Mouse (Mus musculus) gastrocnemius, postnatal 36 days (tissue): ENCODE data around the gene Pmvk. TPM values are rescaled to one million over a fixed set of nuclear protein-coding genes. Genes with fewer than 3 reads are reported as not detected.

Experiments used
- DNase-seq, 2 experiments: peaks; one replicate each; pipeline ENCODE4 v3.0.0; 2022
- intact Hi-C: fragments of 180-260 bp; cut with DNase I; formaldehyde crosslinking; loops from one replicate; pipeline ENCODE4 v1.15.1; 2025
- total RNA-seq, 2 experiments: library from RNA; stranded (reverse); gene quantifications; 2 replicates each; pipeline ENCODE4 v1.2.3; 2021

The Pmvk gene
- total RNA-seq, 2 experiments from 2014 or later = 6.3 to 6.6 TPM

- intact Hi-C loops = loop anchor here (5.0 kb wide), 1 partner anchor 146 kb away; the partner anchor contains the start of gene Efna3
- no peak for DNase-seq
Observed at GRCm38 (mm10) chr3:89468268-89468667, 13.9 kb downstream of the Pmvk start.

DNA sequence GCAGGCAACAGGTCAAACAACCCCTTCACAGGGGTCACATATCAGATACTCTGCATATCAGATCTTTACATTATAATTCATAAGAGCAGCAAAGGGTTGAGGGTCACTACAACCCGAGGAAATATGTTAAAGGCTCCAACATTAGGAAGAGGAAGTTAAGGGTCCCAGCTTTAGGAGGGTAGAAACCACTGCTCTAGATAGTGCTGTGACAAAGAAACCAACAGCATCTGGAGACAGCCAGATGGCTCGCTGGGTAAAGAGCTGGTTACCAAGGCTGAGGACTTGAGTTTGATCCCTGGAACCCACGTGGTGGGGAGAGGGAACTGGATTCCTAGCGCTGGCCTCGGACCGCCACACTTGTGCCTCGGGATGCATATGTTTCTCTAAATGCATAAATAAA lies 17.9 kb downstream of the Pmvk start:
- DNase-seq = no peak
- intact Hi-C loops = no loop called here

DNA sequence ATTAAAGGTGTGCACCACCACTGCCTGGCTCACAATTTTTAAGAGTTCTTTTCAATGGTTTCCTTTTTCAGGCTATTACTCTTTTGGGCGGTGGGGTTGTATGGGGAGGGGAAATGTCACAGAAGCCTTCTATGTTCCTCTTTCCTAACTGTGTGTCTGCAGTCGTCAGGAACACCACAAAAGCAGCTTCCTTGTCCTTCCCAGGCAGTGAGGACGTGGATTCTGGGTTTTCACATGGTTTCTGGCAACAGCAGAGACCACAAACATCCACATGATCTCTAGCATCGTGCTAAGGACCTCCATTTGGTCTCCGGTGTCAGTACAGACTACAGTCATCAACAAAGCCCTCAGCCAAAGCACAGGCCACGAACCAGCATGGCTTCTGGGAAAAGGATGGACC lies 19.5 kb downstream of the Pmvk start:
- DNase-seq = no peak
- intact Hi-C loops = no loop called here

DNA sequence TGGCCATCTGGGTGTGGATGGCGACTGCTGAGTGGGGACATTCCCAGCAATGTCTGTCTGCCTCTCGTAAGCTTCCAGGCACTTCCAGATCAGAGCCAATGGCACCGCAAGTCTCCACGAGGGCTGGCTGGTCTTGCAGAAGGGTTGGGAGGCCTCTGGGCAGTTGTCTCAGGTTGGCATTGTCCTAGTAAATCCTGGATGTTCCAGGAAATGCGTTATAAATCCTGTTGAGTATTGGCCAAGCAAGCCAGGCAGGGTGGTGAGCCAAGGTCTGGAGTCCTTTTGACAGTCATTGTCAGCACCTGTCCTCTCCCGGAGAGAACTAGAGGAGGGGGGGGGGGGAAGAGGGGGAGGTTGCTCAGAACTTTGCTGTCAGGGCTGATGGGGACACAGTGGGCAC lies 24.7 kb downstream of the Pmvk start:
- DNase-seq = no peak
- intact Hi-C loops = no loop called here

DNA sequence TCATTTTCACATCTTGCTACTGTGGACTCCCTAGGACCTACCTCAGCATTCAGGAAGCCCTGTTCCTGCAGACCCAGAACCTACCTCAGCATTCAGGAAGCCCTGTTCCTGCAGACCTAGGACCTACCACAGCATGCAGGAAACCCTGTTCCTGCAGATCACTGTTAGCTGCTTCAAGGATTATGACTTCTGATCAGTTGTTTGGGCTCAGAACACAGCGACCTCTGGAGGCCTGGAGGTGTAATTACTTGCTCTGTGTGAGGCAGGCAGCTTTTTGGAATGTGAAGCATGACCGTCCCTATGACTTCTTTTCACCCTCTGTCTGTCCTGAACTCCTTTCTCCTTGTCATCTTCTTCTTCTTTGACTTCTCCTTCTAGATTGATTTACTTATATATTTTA lies 27.1 kb downstream of the Pmvk start:
- DNase-seq = no peak
- intact Hi-C loops = no loop called here

DNA sequence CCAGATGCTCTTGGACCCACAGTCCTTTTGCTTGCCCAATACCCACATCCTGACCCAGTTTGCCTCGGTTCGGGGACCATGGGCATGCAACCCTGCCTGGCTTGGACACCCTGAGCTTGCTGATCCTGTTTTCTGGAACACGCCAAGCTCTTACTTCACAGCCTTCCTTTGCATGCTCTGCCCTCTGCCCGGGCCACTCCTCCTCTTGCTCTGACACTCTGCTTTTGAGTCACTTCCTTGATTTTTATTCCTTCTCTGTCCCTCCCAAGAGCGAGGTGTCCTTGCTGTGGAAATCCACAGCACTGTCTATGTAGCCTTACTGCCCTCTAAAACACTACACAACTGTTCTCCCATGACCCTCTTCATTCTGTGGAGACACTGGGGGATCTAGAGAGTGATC lies 27.9 kb downstream of the Pmvk start:
- intact Hi-C loops = no loop called here
- DNase-seq = no peak

- peak; percentile 62 to 75 for DNase-seq
- intact Hi-C loops = loop anchor here (2.0 to 5.0 kb wide), 4 partner anchors 28 to 168 kb away; no protein-coding TSS in a partner anchor
Observed at GRCm38 (mm10) chr3:89484766-89485524, 30.6 kb downstream of the Pmvk start.

DNA sequence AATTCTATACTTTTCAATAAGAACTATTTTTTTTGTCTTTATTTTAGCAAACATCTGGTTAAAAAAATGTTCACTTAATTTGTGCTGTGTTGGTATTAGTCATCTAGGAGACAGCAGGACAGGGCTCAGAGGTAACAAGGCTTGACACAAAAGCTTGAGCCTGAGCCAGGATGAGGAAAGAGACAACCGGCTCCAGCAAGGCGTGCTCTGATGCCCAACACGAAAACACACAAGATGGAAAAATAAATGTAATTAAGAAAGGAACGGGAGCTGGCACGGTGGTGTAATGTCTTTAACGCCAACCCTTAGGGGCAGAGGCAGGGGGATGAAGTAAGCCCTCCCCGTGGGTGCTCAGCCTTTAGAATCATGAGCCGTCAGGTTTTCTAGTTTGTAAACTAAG lies 31.8 kb downstream of the Pmvk start:
- intact Hi-C loops = loop anchor here (5.0 kb wide), 2 partner anchors 109 to 169 kb away; no protein-coding TSS in a partner anchor
- DNase-seq = no peak

DNA sequence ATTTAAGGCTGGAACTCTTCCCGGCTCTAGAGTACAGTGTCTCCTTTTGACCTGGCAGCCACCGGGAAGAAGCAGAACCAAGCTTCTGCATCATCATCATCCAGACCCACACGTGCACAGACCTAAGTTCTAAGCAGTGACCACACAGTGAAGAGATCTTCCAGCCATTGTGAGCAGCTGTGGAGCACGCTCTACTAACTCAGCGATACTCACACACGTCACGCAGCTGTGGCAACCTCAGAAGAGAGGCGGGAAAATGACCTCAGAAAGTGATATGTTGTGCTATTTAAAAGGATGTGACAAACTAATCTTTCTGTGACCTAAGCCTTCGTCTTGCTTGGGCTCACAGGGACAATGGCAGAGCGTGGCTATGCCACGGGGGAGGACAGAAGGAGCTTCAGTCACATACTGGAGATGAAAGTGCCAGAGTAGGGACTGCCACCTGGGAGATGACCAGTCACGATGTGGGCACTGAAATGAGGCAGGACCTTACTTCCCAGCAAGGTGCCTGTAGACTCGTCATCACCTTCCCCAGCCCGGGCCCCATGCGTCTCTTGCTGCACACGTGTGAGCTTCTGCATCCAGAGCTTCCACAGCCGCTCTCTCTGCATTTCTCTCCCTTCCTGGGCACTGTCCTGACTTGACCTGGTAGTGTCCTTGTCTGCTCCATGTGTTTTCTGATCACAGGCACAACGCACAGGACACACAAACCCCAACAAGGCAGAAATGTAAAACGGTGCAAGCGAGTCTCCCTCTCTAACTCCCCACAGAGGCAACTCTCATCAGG lies 32.8 kb downstream of the Pmvk start:
- intact Hi-C loops = loop anchor here (5.0 kb wide), 2 partner anchors 110 to 170 kb away; no protein-coding TSS in a partner anchor
- DNase-seq = no peak

DNA sequence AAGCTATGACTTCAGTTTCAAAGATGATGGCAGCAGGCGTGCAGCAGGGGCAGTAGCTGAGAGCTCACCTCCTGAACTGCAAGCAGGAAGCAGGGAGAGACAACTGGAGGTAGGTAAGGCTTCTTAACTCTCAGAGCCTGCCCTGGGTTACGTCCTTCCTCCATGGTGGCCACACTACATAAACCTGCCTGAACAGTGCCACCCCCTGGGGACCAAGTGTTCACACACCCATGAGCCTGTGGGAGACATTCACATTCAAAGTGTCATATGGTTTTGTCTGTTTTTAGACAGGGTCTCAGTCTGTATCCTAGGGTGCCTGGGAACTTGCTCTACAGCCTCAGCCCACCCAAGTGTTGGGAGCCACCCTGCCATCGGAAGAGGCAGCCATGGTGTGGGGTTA lies 36.4 kb downstream of the Pmvk start:
- DNase-seq = no peak
- intact Hi-C loops = no loop called here

DNA sequence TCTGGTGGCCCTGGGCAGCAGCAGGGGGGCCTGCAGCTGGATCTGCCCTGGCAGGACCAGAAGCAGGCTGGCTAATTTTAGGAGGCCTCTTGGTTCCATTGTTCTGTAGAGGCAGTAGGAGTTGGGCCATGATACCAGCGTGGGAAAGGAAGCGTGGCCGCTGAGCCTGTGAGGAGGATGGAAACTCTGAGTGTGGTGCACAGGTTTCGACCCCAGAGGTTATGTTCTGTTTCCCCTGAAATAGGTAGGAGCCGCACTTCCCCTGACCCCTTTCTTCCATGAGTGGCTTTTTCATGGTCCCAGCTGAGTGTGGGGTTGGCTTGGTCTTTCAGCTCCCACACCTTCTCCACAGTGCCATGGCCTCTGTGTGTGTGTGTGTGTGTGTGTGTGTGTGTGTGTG lies 37.2 kb downstream of the Pmvk start:
- no peak for DNase-seq
- intact Hi-C loops = no loop called here

DNA sequence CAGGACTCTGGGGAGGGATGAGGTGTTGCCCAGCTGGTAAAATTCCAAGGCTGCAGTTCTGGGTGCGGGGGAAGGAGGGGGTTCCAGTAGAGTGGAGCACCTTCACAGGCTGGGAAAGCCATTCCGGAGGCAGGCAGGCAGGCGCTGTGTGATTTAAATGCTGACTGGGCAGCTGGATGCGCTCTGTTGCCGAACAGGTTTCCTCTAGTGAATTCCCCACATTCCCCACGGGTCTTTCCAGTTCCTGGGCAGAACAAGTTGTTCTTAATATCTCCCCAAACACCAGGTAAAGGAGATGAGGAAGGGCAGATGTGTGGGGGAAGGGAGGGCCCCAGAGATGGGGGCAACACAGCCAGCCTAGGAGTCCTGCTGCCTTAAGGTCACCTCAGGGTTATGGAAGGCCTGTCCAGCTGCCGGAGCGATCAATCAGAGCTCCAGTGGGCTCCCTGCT lies 38.4 kb downstream of the Pmvk start:
- DNase-seq = no peak
- intact Hi-C loops = no loop called here

DNA sequence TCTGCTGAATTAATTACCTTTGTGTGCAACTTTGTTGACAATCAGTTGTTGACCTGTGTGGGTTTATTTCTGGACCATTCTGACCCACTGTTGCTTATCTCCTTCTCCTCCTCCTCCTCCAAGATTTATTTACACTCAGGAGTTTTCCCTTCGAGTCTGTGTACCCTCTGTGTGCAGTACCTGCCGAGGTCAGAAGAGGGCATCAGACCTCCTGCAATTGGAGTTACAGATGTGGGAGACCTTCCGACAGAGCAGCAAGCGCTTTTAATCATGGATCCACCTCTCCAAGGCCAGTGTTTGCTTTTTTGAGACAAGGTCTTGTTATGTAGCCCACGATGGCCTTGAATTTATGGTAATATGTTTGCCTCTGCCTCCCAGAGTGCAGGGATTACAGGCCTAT lies 40.3 kb downstream of the Pmvk start:
- DNase-seq = no peak
- intact Hi-C loops = no loop called here

DNA sequence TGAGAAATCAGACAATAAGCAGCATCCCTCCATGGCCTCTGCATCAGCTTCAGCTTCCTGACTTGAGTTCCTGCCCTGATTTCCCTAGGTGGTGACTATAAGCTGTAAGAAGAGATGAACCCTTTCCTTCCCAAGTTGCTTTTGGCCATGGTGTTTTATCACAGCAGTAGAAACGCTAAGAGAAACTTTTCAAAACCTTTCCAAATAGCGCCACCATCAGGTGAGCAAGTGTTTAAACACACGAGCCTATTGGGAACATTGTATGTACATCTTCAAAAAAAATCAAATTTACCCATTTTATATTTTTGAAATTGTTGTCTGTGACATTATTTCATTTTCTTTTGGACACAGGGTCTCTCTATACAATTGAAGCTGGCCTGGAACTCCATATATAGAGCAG lies 42.0 kb downstream of the Pmvk start:
- intact Hi-C loops = no loop called here

GRCm38 (mm10) chr3:89499696-89500095 lies 45.4 kb downstream of the Pmvk start:
- intact Hi-C loops = no loop called here
- DNase-seq = no peak

More for the DNA sequence above, 42.0 kb downstream of the Pmvk start:
- DNase-seq = no peak

- no peak for DNase-seq
- intact Hi-C loops = no loop called here
Observed at GRCm38 (mm10) chr3:89501486-89501885, 47.1 kb downstream of the Pmvk start.

DNA sequence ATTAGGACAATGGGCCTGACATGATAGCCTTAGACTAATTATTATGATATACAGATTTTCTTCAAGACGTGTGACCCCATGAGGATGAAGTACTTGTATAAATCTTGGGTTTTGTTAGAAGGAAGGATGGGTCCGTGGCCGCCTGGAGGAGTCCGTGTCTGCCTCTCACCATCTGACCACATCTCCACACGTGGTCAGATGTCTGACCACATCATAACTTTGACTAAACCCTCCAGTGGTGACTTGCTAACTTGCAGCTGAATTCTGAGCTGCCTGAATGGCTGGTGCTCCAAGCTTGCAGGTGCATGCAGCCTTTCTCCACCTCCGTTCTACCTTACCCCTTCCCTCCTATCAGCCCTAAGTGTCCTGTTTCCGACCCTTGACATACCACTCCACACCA lies 48.2 kb downstream of the Pmvk start:
- intact Hi-C loops = no loop called here
- no peak for DNase-seq

DNA sequence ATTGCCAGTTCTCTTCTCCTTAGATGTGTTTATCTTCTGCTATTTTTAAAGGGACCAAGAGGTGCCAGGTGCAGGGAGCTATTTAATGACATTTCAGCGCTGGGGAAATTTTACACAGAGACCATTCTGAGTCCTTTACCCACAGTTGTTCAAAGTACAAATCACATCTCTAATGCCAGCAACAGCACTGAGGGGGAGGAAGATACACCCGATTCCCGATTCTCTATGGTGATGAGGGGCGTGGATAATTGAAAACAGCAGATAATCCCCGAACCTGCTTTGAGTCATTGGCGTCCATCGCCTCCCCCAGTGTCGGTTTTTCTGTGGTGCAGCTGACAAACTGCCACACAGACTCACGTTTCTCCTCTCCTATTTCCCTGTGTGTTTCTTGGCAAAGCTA lies 53.7 kb downstream of the Pmvk start:
- no peak for DNase-seq
- intact Hi-C loops = loop anchor here (5.0 kb wide), 1 partner anchor 344 kb away; no protein-coding TSS in a partner anchor

DNA sequence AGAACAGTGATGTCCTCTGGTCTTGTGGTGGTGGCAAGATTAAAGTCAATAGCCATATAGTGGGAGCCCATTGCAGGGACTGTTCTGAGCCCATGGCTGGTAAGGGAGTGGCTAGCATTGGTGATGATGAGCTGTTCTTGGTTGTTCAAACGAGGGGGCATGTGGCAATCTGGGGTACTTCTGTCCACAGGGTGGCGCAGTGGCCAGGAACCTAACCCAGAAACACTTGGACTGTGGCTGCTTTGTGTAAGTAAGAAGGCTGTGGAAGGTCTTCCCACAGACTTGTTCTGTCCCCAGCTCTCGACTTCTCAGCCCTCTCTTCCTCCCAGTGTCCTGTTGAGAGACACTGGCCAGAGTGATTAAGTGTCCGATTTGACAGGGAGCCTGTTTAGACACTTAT lies 56.6 kb downstream of the Pmvk start:
- DNase-seq = no peak
- intact Hi-C loops = loop anchor here (2.0 kb wide), 1 partner anchor 262 kb away; the partner anchor contains the start of gene Ube2q1

DNA sequence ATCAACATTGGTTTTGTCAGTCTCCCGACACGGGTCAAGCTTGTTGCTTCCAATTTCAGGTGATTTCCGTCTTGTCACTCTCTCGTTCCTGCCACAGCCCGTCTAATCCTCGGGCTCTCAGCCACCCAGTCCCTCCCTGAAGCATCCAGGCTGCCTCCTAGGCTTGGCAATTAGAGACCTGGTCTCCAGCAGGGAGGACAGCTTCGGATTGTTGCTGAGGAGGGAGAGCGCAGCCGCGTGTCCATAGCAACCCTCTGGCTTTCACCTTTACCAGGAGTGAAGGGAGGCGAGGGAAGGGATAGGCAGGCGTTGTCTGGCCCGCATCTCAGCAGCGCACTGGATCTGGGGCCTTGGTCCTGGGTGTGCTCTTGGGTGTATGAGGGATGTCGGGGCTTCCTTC lies 57.1 kb downstream of the Pmvk start:
- intact Hi-C loops = loop anchor here (2.0 kb wide), 1 partner anchor 261 kb away; the partner anchor contains the start of gene Ube2q1
- DNase-seq = no peak

GRCm38 (mm10) chr3:89512225-89512624 lies 57.9 kb downstream of the Pmvk start:
- intact Hi-C loops = loop anchor here (2.0 kb wide), 1 partner anchor 177 kb away; no protein-coding TSS in a partner anchor
- DNase-seq = no peak
